Mouse (Mus musculus): ENCODE measurements around the gene Prkd3.

DNA sequence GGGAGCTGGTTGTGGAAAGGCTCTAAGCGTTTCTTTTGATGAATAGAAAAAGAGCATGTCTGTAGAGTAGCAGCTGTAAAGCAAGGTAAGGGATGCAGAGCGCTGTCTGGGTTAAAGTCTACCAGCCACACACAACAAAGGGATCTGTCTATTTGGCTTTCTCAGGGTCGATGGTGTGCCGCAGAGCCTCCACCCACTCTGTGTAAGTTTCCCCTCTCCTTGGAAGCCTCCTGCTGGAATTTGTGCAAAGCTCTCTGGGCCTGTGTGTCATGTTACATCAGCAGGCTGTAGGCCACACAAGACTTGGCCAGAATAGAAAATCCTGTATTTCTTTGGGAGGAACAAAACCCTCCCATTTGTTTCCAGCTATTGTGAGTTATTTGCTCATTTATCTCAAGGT is 48.4 kb upstream of the Prkd3 start:
- TF ChIP-seq CTCF (conservative IDR thresholded peaks at IDR 0.05; ENCODE audit: low read length) (no peak), NANOG (IDR thresholded peaks at IDR 0.05; ENCODE audit: borderline replicate concordance, low read length) (no peak), POU5F1 (IDR thresholded peaks at IDR 0.05; ENCODE audit: borderline replicate concordance, low read length) (no peak)

All from E14TG2a.4 (cell line).